Mouse (Mus musculus) cerebellum, adult 2 months (tissue): ENCODE measurements around the gene Cenps.

Experiments used
- CTCF ChIP-seq: fragments of 200-500 bp; IDR thresholded peaks from 2 replicates; pipeline ENCODE4 v1.5.1; 2011; ENCODE audit warnings: low read depth, mild to moderate bottlenecking, control low read depth, low read length, moderate library complexity, borderline replicate concordance; ENCODE audit not compliant: insufficient read depth
- POLR2A ChIP-seq: fragments of 200-500 bp; IDR thresholded peaks from 2 replicates; pipeline ENCODE4 v1.6.1; 2011; ENCODE audit warnings: low read length, control low read depth, borderline replicate concordance; ENCODE audit not compliant: insufficient read depth

- TF ChIP-seq POLR2A (no peak), CTCF (no peak)
Measured at GRCm38 (mm10) chr4:149133395-149133794, 4.0 kb downstream of the Cenps start.
